Comparison of ENCODE assay signal across 10 mouse cellular contexts in the genomic region with DNA sequence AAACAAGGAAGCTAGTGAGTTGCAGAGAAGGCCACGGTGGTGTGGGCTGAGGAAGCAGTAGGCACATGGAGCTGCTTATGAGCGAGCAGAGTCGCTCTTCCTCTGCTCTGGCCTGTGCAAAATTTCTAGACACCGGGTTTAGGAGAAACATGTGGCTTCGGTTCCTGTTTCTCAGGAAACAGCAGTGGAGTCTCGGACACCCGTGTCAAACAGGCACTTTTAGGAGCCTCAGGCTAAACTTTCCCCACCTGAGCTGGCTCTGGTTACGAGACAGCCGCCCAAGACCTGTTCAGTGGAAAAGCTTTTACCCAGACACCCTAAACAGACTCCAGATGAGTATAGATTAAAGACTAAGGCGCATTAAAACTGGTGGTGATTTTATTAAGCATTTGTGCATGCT. TPM values are rescaled to one million over a fixed set of nuclear protein-coding genes. Genes with fewer than 3 reads are reported as not detected.
DNase-seq lines count a peak whose midpoint lies in the region; ATAC-seq lines count a peak whose summit lies in the region.
"Had no signal": no experiment of that assay in that cellular context is flagged by ENCODE, and none has a peak within 500 bp of the region (broad histone marks: within the 10 kb centered on the region; RNA-seq: fewer than 3 reads in every experiment).

No protein-coding gene starts in this region.

- no peaks in the 10 kb centered on the region for H3K36me3 ChIP-seq in hindbrain, embryonic 12.5 days
- no peaks in the 10 kb centered on the region for H3K36me3 ChIP-seq in hindbrain, embryonic 14.5 days (replicated peaks; ENCODE audit: control insufficient read depth, insufficient read depth)
- H3K36me3 ChIP-seq in midbrain, embryonic 11.5 days (ENCODE audit: control insufficient read depth, insufficient read depth, low read length): no peaks in the 10 kb centered on the region
- H3K36me3 ChIP-seq in midbrain, embryonic 14.5 days (ENCODE audit: control insufficient read depth, insufficient read depth, low read length): no peaks in the 10 kb centered on the region
- no peaks in the 10 kb centered on the region for H3K36me3 ChIP-seq in embryonic facial prominence, embryonic 12.5 days
- H3K36me3 ChIP-seq in neural tube, embryonic 15.5 days: no peaks in the 10 kb centered on the region
- H3K36me3 ChIP-seq: liver, embryonic 13.5 days; neural tube, embryonic 12.5 days had no signal

- no peaks in the 10 kb centered on the region for H3K27me3 ChIP-seq in hindbrain, embryonic 12.5 days
- H3K27me3 ChIP-seq in hindbrain, embryonic 14.5 days (ENCODE audit: control insufficient read depth, insufficient read depth, low read length): no peaks in the 10 kb centered on the region
- H3K27me3 ChIP-seq in midbrain, embryonic 11.5 days (ENCODE audit: control insufficient read depth, insufficient read depth, low read length): no peaks in the 10 kb centered on the region
- no peaks in the 10 kb centered on the region for H3K27me3 ChIP-seq in midbrain, embryonic 14.5 days (ENCODE audit: control insufficient read depth, insufficient read depth, low read length)
- no peaks in the 10 kb centered on the region for H3K27me3 ChIP-seq in embryonic facial prominence, embryonic 12.5 days
- H3K27me3 ChIP-seq in neural tube, embryonic 15.5 days (replicated peaks): no peaks in the 10 kb centered on the region
- H3K27me3 ChIP-seq: liver, embryonic 13.5 days; neural tube, embryonic 12.5 days had no signal

- no peak overlapping the region for H3K4me3 ChIP-seq in hindbrain, embryonic 12.5 days
- H3K4me3 ChIP-seq in hindbrain, embryonic 14.5 days (replicated peaks; ENCODE audit: low read length): no peak overlapping the region
- no peak overlapping the region for H3K4me3 ChIP-seq in midbrain, embryonic 11.5 days (ENCODE audit: low read depth, low read length)
- H3K4me3 ChIP-seq in midbrain, embryonic 14.5 days (replicated peaks; ENCODE audit: low read depth, low read length): no peak overlapping the region
- no peak overlapping the region for H3K4me3 ChIP-seq in embryonic facial prominence, embryonic 12.5 days
- H3K4me3 ChIP-seq in neural tube, embryonic 15.5 days (replicated peaks): no peak overlapping the region
- H3K4me3 ChIP-seq: heart, adult 2 months; liver, embryonic 13.5 days; neural tube, embryonic 12.5 days had no signal

- peaks cover 32% of the 10 kb centered on the region for H3K4me1 ChIP-seq in hindbrain, embryonic 12.5 days
- no peaks in the 10 kb centered on the region for H3K4me1 ChIP-seq in hindbrain, embryonic 14.5 days (replicated peaks; ENCODE audit: control insufficient read depth, insufficient read depth, low read length)
- peaks cover 17% of the 10 kb centered on the region for H3K4me1 ChIP-seq in midbrain, embryonic 11.5 days (ENCODE audit: control insufficient read depth, insufficient read depth, low read length)
- peaks cover 7% of the 10 kb centered on the region; the same call in 1 of the 2 replicates for H3K4me1 ChIP-seq in midbrain, embryonic 14.5 days (ENCODE audit: control insufficient read depth, insufficient read depth, low read length)
- H3K4me1 ChIP-seq in embryonic facial prominence, embryonic 12.5 days: peaks cover 16% of the 10 kb centered on the region; the same call in 1 of the 2 replicates
- peaks cover 16% of the 10 kb centered on the region for H3K4me1 ChIP-seq in neural tube, embryonic 15.5 days

- H3K4me2 ChIP-seq in hindbrain, embryonic 12.5 days (replicated peaks): no peak overlapping the region
- no peak overlapping the region for H3K4me2 ChIP-seq in hindbrain, embryonic 14.5 days (replicated peaks)
- no peak overlapping the region for H3K4me2 ChIP-seq in midbrain, embryonic 11.5 days
- no peak overlapping the region for H3K4me2 ChIP-seq in midbrain, embryonic 14.5 days (ENCODE audit: low read length)
- H3K4me2 ChIP-seq in embryonic facial prominence, embryonic 12.5 days (replicated peaks): no peak overlapping the region
- no peak overlapping the region for H3K4me2 ChIP-seq in neural tube, embryonic 15.5 days
- H3K4me2 ChIP-seq: liver, embryonic 13.5 days; neural tube, embryonic 12.5 days had no signal

- 79% methylated on average over 10 of the region's 10 CpGs for WGBS in hindbrain, embryonic 12.5 days
- WGBS in hindbrain, embryonic 14.5 days: 77% methylated on average over 10 of the region's 10 CpGs
- 82% methylated on average over 10 of the region's 10 CpGs for WGBS in midbrain, embryonic 11.5 days
- 78% methylated on average over 10 of the region's 10 CpGs for WGBS in midbrain, embryonic 14.5 days
- WGBS in embryonic facial prominence, embryonic 12.5 days: 36% methylated on average over 10 of the region's 10 CpGs
- 74% methylated on average over 10 of the region's 10 CpGs for WGBS in neural tube, embryonic 15.5 days

- H3K9ac ChIP-seq in hindbrain, embryonic 12.5 days: no peak overlapping the region
- no peak overlapping the region for H3K9ac ChIP-seq in hindbrain, embryonic 14.5 days
- no peak overlapping the region for H3K9ac ChIP-seq in midbrain, embryonic 11.5 days (ENCODE audit: low read length)
- no peak overlapping the region for H3K9ac ChIP-seq in midbrain, embryonic 14.5 days (replicated peaks; ENCODE audit: low read length)
- H3K9ac ChIP-seq in embryonic facial prominence, embryonic 12.5 days: no peak overlapping the region
- H3K9ac ChIP-seq in neural tube, embryonic 15.5 days (replicated peaks): no peak overlapping the region
- H3K9ac ChIP-seq: liver, embryonic 13.5 days; neural tube, embryonic 12.5 days had no signal

- no peaks in the 10 kb centered on the region for H3K9me3 ChIP-seq in hindbrain, embryonic 12.5 days (replicated peaks)
- H3K9me3 ChIP-seq in hindbrain, embryonic 14.5 days (ENCODE audit: control insufficient read depth, low read length): no peaks in the 10 kb centered on the region
- no peaks in the 10 kb centered on the region for H3K9me3 ChIP-seq in midbrain, embryonic 11.5 days (ENCODE audit: control insufficient read depth, low read length)
- H3K9me3 ChIP-seq in midbrain, embryonic 14.5 days (ENCODE audit: control insufficient read depth, low read length): no peaks in the 10 kb centered on the region
- H3K9me3 ChIP-seq in embryonic facial prominence, embryonic 12.5 days: no peaks in the 10 kb centered on the region
- no peaks in the 10 kb centered on the region for H3K9me3 ChIP-seq in neural tube, embryonic 15.5 days (replicated peaks)
- H3K9me3 ChIP-seq: liver, embryonic 13.5 days; neural tube, embryonic 12.5 days had no signal

- no peak for DNase-seq in hindbrain, embryonic 14.5 days (ENCODE audit: low spot score)
- peak; percentile 79 for DNase-seq in midbrain, embryonic 11.5 days (ENCODE audit: low spot score, missing footprints)
- DNase-seq in midbrain, embryonic 14.5 days: no peak
- no peak for DNase-seq in B cell, adult 2 months

- H3K27ac ChIP-seq in hindbrain, embryonic 12.5 days: peak overlapping the region; percentile 32; the same call in 1 of the 2 replicates
- H3K27ac ChIP-seq in hindbrain, embryonic 14.5 days: no peak overlapping the region
- H3K27ac ChIP-seq in midbrain, embryonic 11.5 days (ENCODE audit: low read depth, low read length): no peak overlapping the region
- no peak overlapping the region for H3K27ac ChIP-seq in midbrain, embryonic 14.5 days (replicated peaks; ENCODE audit: low read depth, low read length)
- H3K27ac ChIP-seq in embryonic facial prominence, embryonic 12.5 days: peak overlapping the region; percentile 63; the same call in 1 of the 2 replicates
- 0 out of 2 replicates have a peak overlapping the region, but pooled peaks have one; percentile 18 for H3K27ac ChIP-seq in neural tube, embryonic 15.5 days (replicated peaks)
- H3K27ac ChIP-seq: liver, embryonic 13.5 days; neural tube, embryonic 12.5 days had no signal

- ATAC-seq in hindbrain, embryonic 12.5 days (ENCODE audit: low FRiP score): no peak
- ATAC-seq in hindbrain, embryonic 14.5 days (ENCODE audit: low FRiP score): no peak
- no peak for ATAC-seq in midbrain, embryonic 11.5 days (ENCODE audit: low FRiP score)
- no peak for ATAC-seq in midbrain, embryonic 14.5 days (ENCODE audit: low FRiP score, low TSS enrichment)
- ATAC-seq in embryonic facial prominence, embryonic 12.5 days (ENCODE audit: insufficient number of reproducible peaks, insufficient read depth, low FRiP score, low TSS enrichment): no peak
- ATAC-seq in neural tube, embryonic 15.5 days (ENCODE audit: low FRiP score): no peak

RNA-seq across cellular contexts. Expression of a gene that starts 4.2 kb away (rescaled TPM):
- polyA plus RNA-seq in hindbrain, embryonic 12.5 days (2016; fragmentation: Nextera tagmentation; extraction: Ambion mirVana): 56.9 and 59.5 TPM in 2 replicates
- 72.5 and 82.6 TPM in 2 replicates for polyA plus RNA-seq in hindbrain, embryonic 14.5 days (2014; fragmentation: Nextera tagmentation; extraction: Ambion mirVana)
- polyA plus RNA-seq in midbrain, embryonic 11.5 days (2014; fragmentation: Nextera tagmentation; extraction: Ambion mirVana): 70.2 and 70.3 TPM in 2 replicates
- polyA plus RNA-seq in midbrain, embryonic 14.5 days (2014; fragmentation: Nextera tagmentation; extraction: Ambion mirVana): 68.4 and 79.9 TPM in 2 replicates
- polyA plus RNA-seq in embryonic facial prominence, embryonic 12.5 days (2016; fragmentation: Nextera tagmentation; extraction: Ambion mirVana): 53.4 and 53.5 TPM in 2 replicates
- 62.8 and 71.6 TPM in 2 replicates for polyA plus RNA-seq in neural tube, embryonic 15.5 days (2015; fragmentation: Nextera tagmentation; extraction: Ambion mirVana)

RNA-seq across cellular contexts. Expression of a gene that starts 4.5 kb away (rescaled TPM):
- polyA plus RNA-seq in hindbrain, embryonic 12.5 days (2016; fragmentation: Nextera tagmentation; extraction: Ambion mirVana): 9.5 and 9.6 TPM in 2 replicates
- 2.3 and 3.4 TPM in 2 replicates for polyA plus RNA-seq in hindbrain, embryonic 14.5 days (2014; fragmentation: Nextera tagmentation; extraction: Ambion mirVana)
- polyA plus RNA-seq in midbrain, embryonic 11.5 days (2014; fragmentation: Nextera tagmentation; extraction: Ambion mirVana): 9.6 and 9.9 TPM in 2 replicates
- polyA plus RNA-seq in midbrain, embryonic 14.5 days (2014; fragmentation: Nextera tagmentation; extraction: Ambion mirVana): 3.3 and 3.7 TPM in 2 replicates
- 10.9 and 11.7 TPM in 2 replicates for polyA plus RNA-seq in embryonic facial prominence, embryonic 12.5 days (2016; fragmentation: Nextera tagmentation; extraction: Ambion mirVana)
- 2.4 and 3.0 TPM in 2 replicates for polyA plus RNA-seq in neural tube, embryonic 15.5 days (2015; fragmentation: Nextera tagmentation; extraction: Ambion mirVana)

RNA-seq across cellular contexts. Expression of a gene that starts 33.7 kb away (rescaled TPM):
- 10.1 and 11.9 TPM in 2 replicates for polyA plus RNA-seq in hindbrain, embryonic 12.5 days (2016; fragmentation: Nextera tagmentation; extraction: Ambion mirVana)
- polyA plus RNA-seq in hindbrain, embryonic 14.5 days (2014; fragmentation: Nextera tagmentation; extraction: Ambion mirVana): 10.3 and 12.4 TPM in 2 replicates
- 6.9 and 7.6 TPM in 2 replicates for polyA plus RNA-seq in midbrain, embryonic 11.5 days (2014; fragmentation: Nextera tagmentation; extraction: Ambion mirVana)
- 7.2 and 8.0 TPM in 2 replicates for polyA plus RNA-seq in midbrain, embryonic 14.5 days (2014; fragmentation: Nextera tagmentation; extraction: Ambion mirVana)
- polyA plus RNA-seq in embryonic facial prominence, embryonic 12.5 days (2016; fragmentation: Nextera tagmentation; extraction: Ambion mirVana): 8.5 and 9.5 TPM in 2 replicates
- 7.8 and 8.3 TPM in 2 replicates for polyA plus RNA-seq in neural tube, embryonic 15.5 days (2015; fragmentation: Nextera tagmentation; extraction: Ambion mirVana)

RNA-seq across cellular contexts. Expression of a gene that starts 47.9 kb away (rescaled TPM):
- 11.3 and 12.9 TPM in 2 replicates for polyA plus RNA-seq in hindbrain, embryonic 12.5 days (2016; fragmentation: Nextera tagmentation; extraction: Ambion mirVana)
- polyA plus RNA-seq in hindbrain, embryonic 14.5 days (2014; fragmentation: Nextera tagmentation; extraction: Ambion mirVana): 19.5 and 24.2 TPM in 2 replicates
- 3.6 and 4.6 TPM in 2 replicates for polyA plus RNA-seq in midbrain, embryonic 11.5 days (2014; fragmentation: Nextera tagmentation; extraction: Ambion mirVana)
- 12.9 and 13.2 TPM in 2 replicates for polyA plus RNA-seq in midbrain, embryonic 14.5 days (2014; fragmentation: Nextera tagmentation; extraction: Ambion mirVana)
- 2.8 and 3.7 TPM in 2 replicates for polyA plus RNA-seq in embryonic facial prominence, embryonic 12.5 days (2016; fragmentation: Nextera tagmentation; extraction: Ambion mirVana)
- polyA plus RNA-seq in neural tube, embryonic 15.5 days (2015; fragmentation: Nextera tagmentation; extraction: Ambion mirVana): 8.6 and 10.1 TPM in 2 replicates
- polyA plus RNA-seq: liver, embryonic 13.5 days had no signal

Comparison
In these comparisons a context has a peak if more than half of its experiments do, and no peak if none do; other contexts are left out.
1. H3K27ac ChIP-seq: peak in hindbrain, embryonic 12.5 days (single experiment), embryonic facial prominence, embryonic 12.5 days (single experiment) and neural tube, embryonic 15.5 days (single experiment); none in hindbrain, embryonic 14.5 days (single experiment), midbrain, embryonic 11.5 days (single experiment) and midbrain, embryonic 14.5 days (single experiment).